Mouse (Mus musculus): ENCODE measurements around the gene Psmb9. TPM values are rescaled to one million over a fixed set of nuclear protein-coding genes. Genes with fewer than 3 reads are reported as not detected.

Gene Psmb9
- polyA plus RNA-seq, 1 experiment from 2014 or later = 8.8 TPM

- Histone ChIP-seq H3K9ac (ENCODE audit: low read length) (no peak overlapping the region), H3K9me3 (ENCODE audit: control insufficient read depth, low read length) (no peaks in the 10 kb centered on the region), H3K27ac (ENCODE audit: low read length) (no peak overlapping the region), H3K27me3 (ENCODE audit: control insufficient read depth, insufficient read depth, low read depth, low read length) (peaks cover 36% of the 10 kb centered on the region), H3K4me2 (ENCODE audit: low read depth, low read length) (no peak overlapping the region), H3K4me3 (ENCODE audit: low read length) (no peak overlapping the region), H3K4me1 (replicated peaks; ENCODE audit: control insufficient read depth, insufficient read depth, low read length) (peaks cover 6% of the 10 kb centered on the region; the same call in 1 of the 2 replicates), H3K36me3 (ENCODE audit: control insufficient read depth, insufficient read depth, low read length) (no peaks in the 10 kb centered on the region)
- no peak for ATAC-seq (ENCODE audit: low read depth)
- WGBS = 38% methylated on average over 12 of the region's 12 CpGs
Observed at GRCm38 (mm10) chr17:34196491-34196890, 8.9 kb upstream of the Psmb9 start.

GRCm38 (mm10) chr17:34194723-34195122, 7.2 kb upstream of the Psmb9 start:
- no peak overlapping the region for H3K27ac ChIP-seq (ENCODE audit: low read length)
- no peak overlapping the region for H3K4me2 ChIP-seq (ENCODE audit: low read depth, low read length)
- no peak overlapping the region for H3K9ac ChIP-seq (ENCODE audit: low read length)
- WGBS = 85% methylated on average over 4 of the region's 4 CpGs
- no peak overlapping the region for H3K4me3 ChIP-seq (ENCODE audit: low read length)
- no peak for ATAC-seq (ENCODE audit: low read depth)
- peaks cover 36% of the 10 kb centered on the region for H3K27me3 ChIP-seq (ENCODE audit: control insufficient read depth, insufficient read depth, low read depth, low read length)
- H3K4me1 ChIP-seq (replicated peaks; ENCODE audit: control insufficient read depth, insufficient read depth, low read length) = peaks cover 6% of the 10 kb centered on the region; the same call in 1 of the 2 replicates
- no peaks in the 10 kb centered on the region for H3K36me3 ChIP-seq (ENCODE audit: control insufficient read depth, insufficient read depth, low read length)
- H3K9me3 ChIP-seq (ENCODE audit: control insufficient read depth, low read length) = no peaks in the 10 kb centered on the region

DNA sequence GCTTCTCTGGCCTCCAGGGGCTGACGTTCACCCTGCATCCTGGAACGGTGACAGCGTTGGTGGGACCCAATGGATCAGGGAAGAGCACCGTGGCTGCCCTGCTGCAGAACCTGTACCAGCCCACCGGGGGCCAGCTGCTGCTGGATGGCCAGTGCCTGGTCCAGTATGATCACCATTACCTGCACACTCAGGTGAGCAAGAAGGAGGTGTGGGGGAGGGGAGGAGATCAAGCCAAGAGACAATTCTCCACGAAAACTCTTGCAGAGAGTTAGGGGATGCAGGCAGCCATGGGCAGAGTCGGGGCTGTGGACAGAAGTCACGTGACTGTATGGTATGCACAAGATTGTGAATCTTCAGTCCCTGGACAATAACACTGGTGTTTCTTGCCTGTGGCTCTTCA, 5.9 kb upstream of the Psmb9 start:
- Histone ChIP-seq H3K36me3 (ENCODE audit: control insufficient read depth, insufficient read depth, low read length) (no peaks in the 10 kb centered on the region), H3K27me3 (ENCODE audit: control insufficient read depth, insufficient read depth, low read depth, low read length) (peaks cover 35% of the 10 kb centered on the region), H3K9me3 (ENCODE audit: control insufficient read depth, low read length) (no peaks in the 10 kb centered on the region), H3K4me2 (ENCODE audit: low read depth, low read length) (no peak overlapping the region), H3K9ac (ENCODE audit: low read length) (no peak overlapping the region), H3K4me3 (ENCODE audit: low read length) (no peak overlapping the region), H3K27ac (ENCODE audit: low read length) (no peak overlapping the region), H3K4me1 (replicated peaks; ENCODE audit: control insufficient read depth, insufficient read depth, low read length) (peaks cover 5% of the 10 kb centered on the region; the same call in 1 of the 2 replicates)
- WGBS = 45% methylated on average over 8 of the region's 8 CpGs
- no peak for ATAC-seq (ENCODE audit: low read depth)

DNA sequence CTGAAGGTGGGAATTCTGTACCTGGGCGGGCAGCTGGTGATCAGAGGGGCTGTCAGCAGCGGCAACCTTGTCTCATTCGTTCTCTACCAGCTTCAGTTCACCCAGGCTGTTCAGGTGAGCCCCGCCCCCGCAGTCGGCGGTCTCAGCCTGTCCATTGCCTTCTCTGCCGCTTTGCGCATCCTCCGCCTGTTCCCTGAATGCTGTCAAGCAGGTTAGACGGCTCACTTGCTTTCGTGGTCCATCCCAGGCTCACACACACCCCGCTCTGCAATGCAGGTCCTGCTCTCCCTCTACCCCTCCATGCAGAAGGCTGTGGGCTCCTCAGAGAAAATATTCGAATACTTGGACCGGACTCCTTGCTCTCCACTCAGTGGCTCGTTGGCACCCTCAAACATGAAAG, 5.3 kb upstream of the Psmb9 start:
- H3K36me3 ChIP-seq (ENCODE audit: control insufficient read depth, insufficient read depth, low read length) = no peaks in the 10 kb centered on the region
- H3K4me2 ChIP-seq (ENCODE audit: low read depth, low read length) = no peak overlapping the region
- no peak for ATAC-seq (ENCODE audit: low read depth)
- 15% methylated on average over 16 of the region's 16 CpGs for WGBS
- no peak overlapping the region for H3K27ac ChIP-seq (ENCODE audit: low read length)
- no peak overlapping the region for H3K9ac ChIP-seq (ENCODE audit: low read length)
- no peak overlapping the region for H3K4me3 ChIP-seq (ENCODE audit: low read length)
- no peaks in the 10 kb centered on the region for H3K9me3 ChIP-seq (ENCODE audit: control insufficient read depth, low read length)
- H3K4me1 ChIP-seq (replicated peaks; ENCODE audit: control insufficient read depth, insufficient read depth, low read length) = peaks cover 6% of the 10 kb centered on the region
- peaks cover 35% of the 10 kb centered on the region for H3K27me3 ChIP-seq (ENCODE audit: control insufficient read depth, insufficient read depth, low read depth, low read length)

DNA sequence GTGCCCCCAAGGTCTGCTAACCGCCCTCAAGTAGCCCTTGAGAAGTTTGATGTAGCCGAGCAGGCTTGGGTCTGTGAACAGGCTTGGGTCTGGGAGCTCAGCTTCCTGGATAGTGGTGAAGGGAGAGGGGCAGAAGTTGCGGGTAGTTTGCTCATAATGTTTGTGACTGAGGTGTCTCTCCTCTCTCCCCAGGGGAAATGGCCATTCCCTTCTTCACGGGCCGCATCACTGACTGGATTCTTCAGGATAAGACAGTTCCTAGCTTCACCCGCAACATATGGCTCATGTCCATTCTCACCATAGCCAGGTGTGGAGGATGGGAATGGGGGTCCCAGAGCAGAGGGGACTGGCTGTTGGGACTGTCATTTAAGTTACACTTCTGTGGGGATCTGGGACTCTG, 1.4 kb upstream of the Psmb9 start:
- Histone ChIP-seq H3K9ac (ENCODE audit: low read length) (no peak overlapping the region), H3K9me3 (ENCODE audit: control insufficient read depth, low read length) (no peaks in the 10 kb centered on the region), H3K27me3 (ENCODE audit: control insufficient read depth, insufficient read depth, low read depth, low read length) (peaks cover 19% of the 10 kb centered on the region; the same call in 1 of the 2 replicates), H3K4me1 (replicated peaks; ENCODE audit: control insufficient read depth, insufficient read depth, low read length) (peaks cover 9% of the 10 kb centered on the region), H3K4me2 (ENCODE audit: low read depth, low read length) (no peak overlapping the region), H3K4me3 (ENCODE audit: low read length) (no peak overlapping the region), H3K36me3 (ENCODE audit: control insufficient read depth, insufficient read depth, low read length) (no peaks in the 10 kb centered on the region), H3K27ac (ENCODE audit: low read length) (no peak overlapping the region)
- 61% methylated on average over 6 of the region's 6 CpGs for WGBS
- no peak for ATAC-seq (ENCODE audit: low read depth)

DNA sequence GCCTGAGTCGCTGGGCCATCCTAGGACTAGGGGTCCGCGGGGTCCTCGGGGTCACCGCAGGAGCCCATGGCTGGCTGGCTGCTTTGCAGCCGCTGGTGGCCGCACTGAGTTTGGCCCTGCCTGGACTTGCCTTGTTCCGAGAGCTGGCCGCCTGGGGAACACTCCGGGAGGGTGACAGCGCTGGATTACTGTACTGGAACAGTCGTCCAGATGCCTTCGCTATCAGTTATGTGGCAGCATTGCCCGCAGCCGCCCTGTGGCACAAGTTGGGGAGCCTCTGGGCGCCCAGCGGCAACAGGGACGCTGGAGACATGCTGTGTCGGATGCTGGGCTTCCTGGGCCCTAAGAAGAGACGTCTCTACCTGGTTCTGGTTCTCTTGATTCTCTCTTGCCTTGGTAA, 446 bp upstream of the Psmb9 start:
- Histone ChIP-seq H3K27ac (ENCODE audit: low read length) (peak overlapping the region; percentile 26; the same call in 1 of the 2 replicates), H3K4me3 (ENCODE audit: low read length) (peak overlapping the region; percentile 71), H3K4me2 (ENCODE audit: low read depth, low read length) (peak overlapping the region; percentile 98), H3K36me3 (ENCODE audit: control insufficient read depth, insufficient read depth, low read length) (no peaks in the 10 kb centered on the region), H3K27me3 (ENCODE audit: control insufficient read depth, insufficient read depth, low read depth, low read length) (peaks cover 19% of the 10 kb centered on the region; the same call in 1 of the 2 replicates), H3K9me3 (ENCODE audit: control insufficient read depth, low read length) (no peaks in the 10 kb centered on the region), H3K9ac (ENCODE audit: low read length) (peak overlapping the region; percentile 75), H3K4me1 (replicated peaks; ENCODE audit: control insufficient read depth, insufficient read depth, low read length) (peaks cover 9% of the 10 kb centered on the region)
- peak; percentile 11; the same call in 1 of the 2 replicates for ATAC-seq (ENCODE audit: low read depth)
- WGBS = 3% methylated on average over 20 of the region's 20 CpGs

GRCm38 (mm10) chr17:34186885-34187260, 691 bp downstream of the Psmb9 start:
- peak; percentile 45 for ATAC-seq (ENCODE audit: low read depth)
- 4% methylated on average over 14 of the region's 14 CpGs for WGBS
- H3K9me3 ChIP-seq (ENCODE audit: control insufficient read depth, low read length) = no peaks in the 10 kb centered on the region
- H3K4me2 ChIP-seq (ENCODE audit: low read depth, low read length) = peak overlapping the region; percentile 98
- peaks cover 9% of the 10 kb centered on the region for H3K4me1 ChIP-seq (replicated peaks; ENCODE audit: control insufficient read depth, insufficient read depth, low read length)
- H3K4me3 ChIP-seq (ENCODE audit: low read length) = peak overlapping the region; percentile 71
- H3K36me3 ChIP-seq (ENCODE audit: control insufficient read depth, insufficient read depth, low read length) = no peaks in the 10 kb centered on the region
- H3K27ac ChIP-seq (ENCODE audit: low read length) = peak overlapping the region; percentile 37; the same call in 1 of the 2 replicates
- peaks cover 14% of the 10 kb centered on the region; the same call in 1 of the 2 replicates for H3K27me3 ChIP-seq (ENCODE audit: control insufficient read depth, insufficient read depth, low read depth, low read length)
- peak overlapping the region; percentile 75 for H3K9ac ChIP-seq (ENCODE audit: low read length)

- Histone ChIP-seq H3K4me3 (ENCODE audit: low read length) (no peak overlapping the region), H3K9me3 (ENCODE audit: control insufficient read depth, low read length) (no peaks in the 10 kb centered on the region), H3K4me2 (ENCODE audit: low read depth, low read length) (no peak overlapping the region), H3K27me3 (ENCODE audit: control insufficient read depth, insufficient read depth, low read depth, low read length) (peaks cover 13% of the 10 kb centered on the region; the same call in 1 of the 2 replicates), H3K9ac (ENCODE audit: low read length) (no peak overlapping the region), H3K36me3 (ENCODE audit: control insufficient read depth, insufficient read depth, low read length) (no peaks in the 10 kb centered on the region), H3K27ac (ENCODE audit: low read length) (no peak overlapping the region), H3K4me1 (replicated peaks; ENCODE audit: control insufficient read depth, insufficient read depth, low read length) (peaks cover 9% of the 10 kb centered on the region)
- ATAC-seq (ENCODE audit: low read depth) = no peak
- WGBS = 85% methylated on average over 9 of the region's 9 CpGs
Observed at GRCm38 (mm10) chr17:34185526-34185925, 2.0 kb downstream of the Psmb9 start.

DNA sequence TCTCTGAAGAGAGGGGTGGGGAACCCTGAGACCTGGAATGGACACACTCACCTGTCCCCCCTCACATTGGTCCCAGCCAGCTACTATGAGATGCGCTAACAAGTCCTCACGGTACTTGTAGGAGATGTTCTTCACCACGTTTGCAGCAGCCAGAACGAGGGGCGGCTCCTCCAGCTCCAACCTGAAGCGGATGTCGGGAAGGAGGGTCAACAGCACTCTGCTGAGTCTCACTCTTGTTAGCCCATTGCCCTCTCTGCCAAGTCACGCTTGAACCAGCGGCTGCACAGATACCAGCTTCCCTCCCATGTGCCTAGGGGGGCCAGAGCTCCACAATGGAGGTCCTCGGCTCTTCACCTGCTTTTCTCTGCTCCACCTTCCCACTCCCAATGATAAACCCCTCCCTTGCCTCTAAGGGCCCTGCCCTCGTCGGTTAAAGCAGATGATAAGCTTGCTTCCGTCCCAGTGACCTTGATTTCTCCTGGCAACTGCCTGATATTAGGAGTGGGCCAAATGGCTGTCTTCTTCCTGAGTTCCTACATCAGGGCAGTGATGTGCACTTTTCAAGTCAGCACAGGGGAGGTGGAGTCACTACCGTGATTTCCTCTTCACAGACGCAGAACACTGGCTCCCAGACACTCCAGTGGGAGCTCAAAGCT, 3.9 kb downstream of the Psmb9 start:
- Histone ChIP-seq H3K9ac (ENCODE audit: low read length) (no peak overlapping the region), H3K27me3 (ENCODE audit: control insufficient read depth, insufficient read depth, low read depth, low read length) (peaks cover 8% of the 10 kb centered on the region; the same call in 1 of the 2 replicates), H3K4me2 (ENCODE audit: low read depth, low read length) (no peak overlapping the region), H3K36me3 (ENCODE audit: control insufficient read depth, insufficient read depth, low read length) (no peaks in the 10 kb centered on the region), H3K27ac (ENCODE audit: low read length) (no peak overlapping the region), H3K9me3 (ENCODE audit: control insufficient read depth, low read length) (no peaks in the 10 kb centered on the region), H3K4me3 (ENCODE audit: low read length) (no peak overlapping the region), H3K4me1 (replicated peaks; ENCODE audit: control insufficient read depth, insufficient read depth, low read length) (peaks cover 9% of the 10 kb centered on the region)
- no peak for ATAC-seq (ENCODE audit: low read depth)
- 53% methylated on average over 15 of the region's 15 CpGs for WGBS

Data from lung, embryonic 16.5 days (tissue).